Mouse (Mus musculus) spleen, adult 18-20 months (tissue): ENCODE data around the gene Zscan10.

Experiments used
- DNase-seq, 2 experiments: peaks; one replicate each; pipeline ENCODE4 v3.0.0; 2022; ENCODE audit warnings: mixed read lengths in 2 of 2

The Zscan10 gene

GRCm38 (mm10) chr17:23600641-23601622 lies at the start of gene Zscan10:
Gene Zscan10, plus strand, starts transcription at chr17:23600856.
- no peak for DNase-seq

DNA sequence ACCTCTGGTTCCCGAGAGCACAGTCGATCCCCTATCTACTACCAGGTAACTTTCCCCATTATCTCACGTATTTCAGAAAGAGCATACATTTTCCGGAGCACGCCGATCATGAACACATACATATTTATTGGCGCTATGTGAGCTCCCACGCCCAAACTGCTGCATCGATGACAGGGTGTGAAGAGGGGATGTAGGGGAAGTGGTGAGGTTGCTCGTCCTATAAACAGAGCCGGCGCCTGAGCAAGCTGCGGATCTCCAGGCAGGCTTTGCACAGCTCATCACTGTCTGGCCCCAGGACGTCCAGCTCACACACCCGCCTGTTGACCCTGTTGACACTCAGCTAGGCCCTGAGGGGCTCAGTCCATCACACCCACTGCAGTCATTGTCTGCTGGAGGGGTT lies 49.8 kb upstream of the Zscan10 start:
- DNase-seq = no peak

DNA sequence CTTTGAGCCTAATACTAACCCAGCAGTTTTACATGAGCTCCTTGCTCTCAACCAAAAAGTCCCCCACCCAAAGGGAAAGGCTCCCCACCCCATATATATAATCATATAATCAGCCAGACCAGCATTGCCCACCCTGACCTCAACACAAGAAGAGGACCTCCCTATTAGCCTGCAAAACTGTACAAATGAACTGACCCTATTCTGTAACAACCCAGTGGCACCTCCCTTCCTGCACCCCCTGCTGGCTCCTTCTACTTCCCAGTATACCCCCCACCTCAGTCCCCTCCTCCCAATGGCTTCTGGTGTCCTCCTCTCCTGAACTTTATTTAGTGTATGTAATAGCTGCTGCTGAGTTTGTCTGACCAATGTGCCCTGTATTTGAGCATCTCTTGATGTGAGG lies 49.2 kb upstream of the Zscan10 start:
- no peak for DNase-seq

GRCm38 (mm10) chr17:23551963-23552362 lies 48.7 kb upstream of the Zscan10 start:
- DNase-seq = no peak

DNA sequence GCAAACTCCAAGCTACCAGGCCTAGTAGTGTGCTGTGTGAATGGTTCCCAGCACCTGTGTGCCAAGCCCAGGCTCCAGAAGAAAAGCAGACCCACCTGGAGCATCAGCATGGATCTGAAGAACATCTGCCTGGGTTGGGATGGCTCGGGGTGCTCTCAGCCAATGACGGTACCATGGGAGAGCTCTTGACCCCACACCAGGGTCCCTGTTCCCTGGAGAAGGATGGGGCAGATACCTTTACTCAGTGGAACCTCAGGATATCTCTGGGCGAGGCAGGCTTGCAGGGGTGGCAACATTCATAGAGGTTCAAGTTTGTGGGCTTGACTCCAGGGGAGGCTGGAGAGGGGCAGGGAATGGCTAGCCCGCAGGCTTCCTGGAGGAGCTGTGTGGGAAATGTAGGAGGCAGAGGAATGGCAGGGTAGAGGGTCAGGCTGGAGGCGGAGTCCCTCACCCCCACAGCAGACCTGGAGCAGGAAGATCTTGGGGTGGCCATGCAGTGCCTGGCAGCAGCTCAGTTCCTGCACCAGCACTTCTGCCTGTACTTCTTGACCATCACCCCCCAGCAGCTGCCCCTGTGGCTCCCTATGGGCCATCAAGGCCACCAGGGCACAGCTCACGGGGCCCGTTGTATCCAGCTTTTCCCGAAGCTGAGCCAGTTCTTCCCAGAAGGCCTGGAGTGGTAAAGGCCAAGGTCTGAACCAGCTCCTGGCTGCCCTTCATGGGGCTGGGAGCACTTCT lies 47.6 kb upstream of the Zscan10 start:
- DNase-seq = no peak

DNA sequence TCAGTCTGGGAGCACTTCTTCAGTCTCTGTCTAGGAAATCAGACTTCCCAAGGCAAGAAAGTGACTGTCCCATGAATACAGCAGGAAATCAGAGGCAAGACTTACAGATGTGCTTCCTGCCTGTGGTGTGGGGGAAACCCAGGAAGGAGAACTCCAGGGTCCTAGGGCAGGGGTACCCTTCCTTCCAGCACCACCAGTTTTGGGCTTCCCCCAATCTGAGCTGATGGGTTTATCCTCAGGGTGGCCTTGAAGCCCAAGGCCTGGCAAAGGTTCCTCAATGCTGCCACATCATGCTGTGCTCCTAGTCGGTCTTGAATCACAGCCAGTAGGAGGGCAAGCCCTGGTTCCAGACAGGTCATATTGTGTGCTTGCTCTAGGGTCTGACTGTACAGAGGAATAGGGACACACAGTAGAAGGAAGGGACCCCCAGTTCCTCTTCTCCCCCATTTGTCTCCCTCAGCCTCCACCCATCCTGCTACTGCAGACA lies 47.0 kb upstream of the Zscan10 start:
- no peak for DNase-seq

- DNase-seq = no peak
Measured at GRCm38 (mm10) chr17:23554321-23554720, 46.3 kb upstream of the Zscan10 start.

DNA sequence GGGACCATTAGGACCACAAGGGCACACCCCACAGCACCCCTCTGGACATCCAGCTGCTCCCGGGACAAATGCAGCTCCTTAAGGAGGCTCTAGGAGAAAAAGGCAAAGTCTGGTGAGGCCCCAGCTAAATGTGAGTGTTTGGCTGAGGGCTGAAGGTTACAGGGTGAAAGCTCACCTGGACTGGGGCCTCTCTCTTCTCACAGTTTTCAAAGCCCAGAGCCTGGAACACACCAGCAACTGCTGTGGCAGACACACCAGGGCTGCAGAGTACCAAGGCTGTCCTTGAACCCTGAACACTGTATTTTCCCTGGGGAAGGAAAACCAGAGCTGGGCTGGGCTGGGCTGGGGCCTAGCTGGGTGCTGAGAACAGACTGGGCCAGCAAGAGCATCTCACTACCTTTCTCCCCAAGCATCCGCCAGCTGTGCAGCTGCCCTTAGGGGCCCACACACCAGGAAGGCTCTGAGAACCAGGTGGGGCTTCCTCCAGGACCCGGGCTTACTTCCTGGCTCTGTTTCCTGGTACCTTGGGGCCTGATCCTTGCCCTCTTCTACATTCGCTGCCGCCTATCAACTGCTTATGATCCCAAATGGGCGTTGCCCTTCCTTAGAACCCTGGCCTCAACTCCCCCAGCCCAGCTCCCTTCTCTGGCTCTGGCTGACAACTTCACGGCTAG lies 45.3 kb upstream of the Zscan10 start:
- DNase-seq = no peak

DNA sequence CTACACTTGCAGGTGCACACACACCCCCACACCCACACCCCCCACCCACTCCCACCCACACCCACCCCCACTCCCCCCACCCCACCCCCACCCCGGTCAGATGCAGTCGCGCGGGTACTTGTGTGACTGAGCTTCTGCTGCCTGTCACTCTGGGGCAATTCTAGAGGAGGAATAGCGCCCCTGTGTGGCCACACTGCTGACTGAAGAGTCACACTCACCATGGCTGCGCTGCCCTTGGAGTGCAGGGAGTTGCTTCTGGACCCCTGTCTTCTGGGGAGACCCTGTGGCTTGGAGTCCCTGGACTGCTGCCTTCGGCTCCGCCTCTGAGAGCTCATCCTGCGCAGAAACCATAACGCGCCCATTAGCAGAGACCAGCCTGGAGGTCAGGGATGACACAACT lies 40.9 kb upstream of the Zscan10 start:
- peak in 1 of 2 experiments; percentile 49 for DNase-seq

DNA sequence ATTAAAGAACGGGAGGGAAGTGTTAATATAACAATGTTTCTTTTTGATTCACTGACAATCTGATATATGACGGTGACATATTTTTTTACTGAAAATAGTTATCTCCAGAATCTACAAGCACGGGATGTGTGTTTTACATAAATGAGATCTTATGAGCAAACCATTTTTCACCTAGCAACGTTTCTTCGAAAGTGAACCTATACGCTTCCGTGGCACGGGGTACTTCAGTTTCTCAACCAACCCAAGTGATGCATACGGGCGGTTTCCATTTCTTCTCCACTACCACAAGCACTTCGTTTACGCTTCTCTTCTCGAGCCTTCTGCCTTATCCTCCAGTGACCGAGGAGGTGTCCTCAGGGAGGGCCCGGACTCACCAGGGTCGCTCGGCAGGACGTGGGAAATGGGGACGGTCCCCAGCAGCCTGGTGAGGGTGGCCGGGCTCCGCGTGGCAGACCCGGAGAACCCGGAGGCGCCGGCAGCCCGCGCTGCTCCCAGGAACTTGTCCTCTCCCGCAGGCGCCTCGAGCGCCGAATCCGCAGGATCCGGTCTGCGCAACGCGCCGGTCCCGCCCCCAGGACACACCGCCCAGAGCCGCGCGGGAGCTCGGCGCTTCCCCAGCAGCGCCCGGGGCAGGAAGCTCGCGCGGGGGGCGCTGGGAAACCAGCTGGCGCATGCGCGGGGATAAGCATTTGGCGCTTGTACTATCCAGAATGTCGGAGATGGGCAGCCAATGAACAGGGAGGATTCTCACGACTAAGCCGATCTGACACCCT lies 36.9 kb upstream of the Zscan10 start, which contains the start of gene Zfp213:
Gene Zfp213 (minus strand): TSS at position 644 of the 773 bp plus-strand sequence.
- DNase-seq = peak; percentile 88 to 91

DNA sequence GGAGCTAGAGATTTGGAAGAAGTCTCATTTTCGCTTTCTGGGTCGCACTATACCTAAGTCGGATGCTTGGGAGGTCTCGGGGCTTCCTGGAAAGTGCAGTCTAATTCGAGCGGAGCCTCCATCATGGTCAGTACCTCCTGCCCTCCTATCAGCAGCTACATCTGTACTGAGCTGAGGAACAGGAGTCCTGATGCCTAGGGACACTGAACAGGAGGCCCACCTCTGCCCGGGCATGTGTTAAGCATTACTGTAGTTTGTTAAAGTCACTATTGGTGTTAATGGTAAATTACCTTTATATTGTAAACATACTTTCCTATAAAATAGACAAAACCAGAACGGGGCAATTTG lies 36.3 kb upstream of the Zscan10 start:
- no peak for DNase-seq

DNA sequence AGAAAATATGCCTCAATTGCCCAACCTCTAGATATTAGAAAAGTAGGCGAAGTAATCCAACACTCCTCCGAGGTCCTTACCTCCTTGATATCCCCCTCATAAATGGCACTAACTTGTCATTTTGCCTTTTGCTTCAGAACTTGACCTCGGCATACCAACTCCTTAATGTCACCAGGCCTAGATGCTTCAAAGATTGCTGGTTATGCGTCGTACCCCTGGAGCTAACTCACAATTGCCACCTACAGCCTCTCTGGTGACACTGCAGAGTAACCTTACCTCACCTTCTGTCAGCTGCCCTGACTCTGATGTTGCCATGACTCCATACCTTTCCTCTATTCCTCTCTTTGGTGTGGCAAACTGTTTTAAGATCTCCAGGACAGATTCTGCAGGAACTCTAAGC lies 33.9 kb upstream of the Zscan10 start:
- DNase-seq = no peak

DNA sequence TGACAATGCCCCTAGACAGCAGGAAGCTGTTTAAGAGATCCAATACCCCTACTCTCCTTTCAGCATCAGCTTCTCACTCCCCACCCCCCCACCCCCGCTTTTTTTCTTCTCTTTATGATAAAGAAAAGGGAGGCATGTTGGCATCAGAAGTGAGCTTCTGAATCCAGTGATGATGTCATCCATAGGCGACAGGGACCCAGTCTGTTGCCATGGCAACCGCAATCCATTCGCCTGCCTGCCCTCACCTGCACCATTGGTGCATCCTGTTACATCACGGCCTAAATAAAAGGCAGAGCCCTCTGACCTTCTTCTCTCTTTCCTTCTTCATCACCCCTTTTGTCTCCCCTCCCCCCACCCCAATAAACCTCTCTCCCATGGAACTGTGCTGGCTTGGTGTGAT lies 32.3 kb upstream of the Zscan10 start:
- no peak for DNase-seq

DNA sequence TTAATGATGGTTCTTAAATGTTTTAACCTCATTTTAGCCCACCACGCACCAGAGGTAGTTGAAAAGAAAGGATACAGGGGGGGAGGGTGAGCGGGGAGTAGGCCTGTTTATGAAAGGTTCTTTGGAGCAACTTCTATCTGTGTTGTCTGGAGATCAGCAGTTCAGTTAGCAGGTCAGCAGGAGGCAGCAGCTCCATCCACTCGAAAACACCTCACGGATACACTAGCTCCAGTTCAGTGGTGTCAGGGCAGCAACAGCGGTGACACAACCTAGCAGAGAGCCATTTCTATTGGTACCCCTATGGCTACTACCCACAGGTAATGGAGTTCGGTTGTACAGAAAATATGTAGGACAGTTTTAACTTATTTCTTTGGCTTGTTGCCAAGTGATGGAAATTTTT lies 30.6 kb upstream of the Zscan10 start:
- peak in 1 of 2 experiments; percentile 48 for DNase-seq

DNA sequence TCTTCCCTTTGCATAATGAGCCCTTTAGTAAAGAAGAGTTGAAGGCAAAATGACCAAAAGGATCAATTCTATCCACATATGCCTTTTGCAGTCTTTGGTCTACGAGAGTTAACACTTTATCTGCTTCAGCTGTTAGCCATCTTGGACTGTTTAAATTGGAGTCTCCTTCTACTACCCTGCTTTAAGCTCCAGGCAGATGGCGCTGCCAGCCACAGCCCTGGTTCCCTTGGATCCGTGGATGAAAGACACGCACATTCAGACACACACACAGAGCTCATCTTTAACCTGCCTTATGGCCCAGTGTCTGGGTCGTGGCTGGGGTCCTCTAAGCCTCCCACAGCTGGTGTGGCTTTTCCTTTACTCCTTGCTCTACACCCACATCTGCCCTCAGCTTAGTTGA lies 29.6 kb upstream of the Zscan10 start:
- DNase-seq = no peak

- no peak for DNase-seq
Measured at GRCm38 (mm10) chr17:23572059-23572458, 28.6 kb upstream of the Zscan10 start.

DNA sequence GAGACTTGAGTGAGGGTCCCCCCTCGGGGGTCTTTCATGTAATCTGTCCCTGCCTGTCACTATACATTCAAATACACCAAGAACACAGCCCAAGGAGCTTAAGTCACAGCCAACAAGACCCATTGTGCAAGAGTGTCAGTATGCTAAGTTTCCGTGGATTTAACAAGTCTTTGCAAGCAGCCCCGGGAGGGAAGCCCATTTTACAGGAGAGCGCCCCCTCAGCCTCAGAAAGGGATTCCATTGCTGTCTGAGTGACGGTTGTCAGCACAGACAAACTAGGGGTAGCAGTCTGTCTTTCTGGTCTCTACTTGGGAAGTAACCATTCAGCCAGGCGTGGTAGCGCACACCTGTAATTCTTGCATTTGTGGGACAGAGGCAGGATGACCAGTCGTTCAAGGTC lies 26.5 kb upstream of the Zscan10 start:
- DNase-seq = no peak

- DNase-seq = no peak
Measured at GRCm38 (mm10) chr17:23575951-23576552, 24.6 kb upstream of the Zscan10 start.

DNA sequence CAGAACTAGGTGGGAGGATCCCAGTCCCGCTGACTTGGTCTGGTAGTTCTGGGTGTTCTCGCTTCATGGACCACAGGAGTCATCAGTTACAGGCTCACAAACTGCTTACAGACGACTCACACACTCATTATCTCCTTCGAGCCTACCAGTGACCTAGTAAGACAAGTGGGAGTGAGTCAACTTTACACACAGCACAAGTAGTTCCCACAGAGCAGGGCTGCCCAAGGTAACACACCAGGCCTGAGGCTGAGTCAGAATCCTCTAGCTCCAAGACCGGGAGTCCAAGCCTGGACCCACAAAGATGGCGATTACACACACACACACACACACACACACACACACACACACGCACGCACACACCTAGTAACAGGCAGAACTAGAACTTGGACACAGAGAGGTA lies 15.9 kb upstream of the Zscan10 start:
- no peak for DNase-seq

DNA sequence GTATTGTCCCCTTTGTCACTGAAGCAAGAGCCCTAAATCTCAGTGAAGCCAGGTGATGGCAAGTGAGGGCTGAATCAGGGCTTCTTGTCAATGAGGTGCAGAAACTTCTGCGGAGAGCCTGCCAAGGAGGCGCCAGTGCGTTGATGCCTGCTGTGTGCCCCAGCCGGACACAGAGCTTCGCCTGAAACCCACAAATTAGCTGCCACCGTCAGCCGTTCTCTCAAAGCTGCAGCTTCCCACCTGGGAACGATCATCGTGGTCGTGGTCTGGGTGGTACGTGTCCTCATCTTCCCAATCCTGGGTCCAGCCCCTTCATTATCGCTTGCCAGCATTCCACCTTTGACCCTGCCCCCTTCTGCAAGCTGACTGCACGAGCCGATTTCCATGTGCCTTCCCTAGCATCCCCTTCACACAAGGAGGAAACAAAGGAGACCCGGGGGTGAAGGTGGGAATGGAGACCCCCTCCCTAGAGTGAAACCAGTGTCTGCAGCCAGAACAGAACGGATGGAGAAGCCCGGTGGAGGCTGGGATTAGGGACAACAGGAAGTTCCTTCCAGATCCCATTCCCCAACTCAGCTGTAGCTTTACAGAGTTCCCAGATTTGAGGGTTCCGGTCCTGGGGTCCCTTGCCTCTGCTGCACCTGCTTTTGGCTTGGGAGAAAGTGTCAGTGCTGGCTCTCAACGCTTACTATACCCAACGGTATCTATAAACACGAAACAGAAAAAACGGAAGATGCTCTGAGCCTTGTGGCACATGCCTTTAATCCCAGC lies 14.8 kb upstream of the Zscan10 start:
- DNase-seq = no peak

DNA sequence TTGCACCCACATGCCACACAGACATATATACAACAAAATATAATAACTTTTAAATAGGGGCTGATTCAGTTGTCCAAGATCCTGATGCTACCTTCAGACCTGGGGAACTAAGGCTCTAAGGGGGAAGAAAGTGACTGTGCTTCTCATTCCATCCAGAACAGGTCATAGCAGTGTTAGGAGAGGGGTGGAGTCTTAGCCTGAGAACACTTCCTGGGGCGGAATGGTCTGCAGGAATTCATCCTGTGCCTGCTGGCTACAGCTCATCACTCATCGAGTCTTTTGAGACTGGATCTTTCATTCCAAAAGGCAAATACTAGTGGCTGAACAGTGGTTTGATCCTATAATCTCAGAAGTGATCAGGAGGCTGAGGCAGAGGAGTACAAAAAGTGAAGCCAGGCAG lies 13.4 kb upstream of the Zscan10 start:
- no peak for DNase-seq
